Mouse (Mus musculus): ENCODE data around the gene Gmnn. TPM values are rescaled to one million over a fixed set of nuclear protein-coding genes. Genes with fewer than 3 reads are reported as not detected.

Gene Gmnn
- 1 to 10 TPM; 2.9 to 4.7 TPM for total RNA-seq (2021)
- long read RNA-seq, experiment 1, transcript Gmnn-202 (7 exons, 963 nt): major isoform, 6 of 9 reads
- long read RNA-seq, experiment 1, partial matches to known transcripts: 0 of 9 reads
- long read RNA-seq, experiment 1, other reads (novel, unspliced or antisense): 3 of 9 reads
- long read RNA-seq, experiment 2, transcript Gmnn-202 (7 exons, 963 nt): major isoform, 9 of 19 reads
- long read RNA-seq, experiment 2, partial matches to known transcripts: 1 of 19 reads
- long read RNA-seq, experiment 2, other reads (novel, unspliced or antisense): 8 of 19 reads

- DNase-seq: peak; percentile 76 to 86
- intact Hi-C loops (cut with DNase I): loop anchor here (5.0 kb wide), 1 partner anchor 41 kb away; the partner anchor contains the start of gene BC005537
Measured at GRCm38 (mm10) chr13:24761403-24762227, at the start of gene Gmnn. Gene Gmnn (minus strand): TSS chr13:24761923.

GRCm38 (mm10) chr13:24806079-24806478 lies 44.4 kb upstream of the Gmnn start:
- DNase-seq: no peak
- intact Hi-C loops (cut with DNase I): no loop called here

GRCm38 (mm10) chr13:24803196-24803595 lies 41.5 kb upstream of the Gmnn start:
- intact Hi-C loops (cut with DNase I): loop anchor here (5.0 kb wide), 1 partner anchor 41 kb away; the partner anchor contains the start of gene Gmnn

GRCm38 (mm10) chr13:24802131-24802691 lies 40.5 kb upstream of the Gmnn start:
- DNase-seq: peak in 1 of 2 experiments; percentile 24
- intact Hi-C loops (cut with DNase I): loop anchor here (5.0 kb wide), 1 partner anchor 40 kb away; the partner anchor contains the start of gene Gmnn

More at GRCm38 (mm10) chr13:24803196-24803595, 41.5 kb upstream of the Gmnn start:
- no peak for DNase-seq

GRCm38 (mm10) chr13:24801308-24801921 lies 39.7 kb upstream of the Gmnn start, which contains the start of gene BC005537:
Gene BC005537 (plus strand): TSS chr13:24801657.
- intact Hi-C loops (cut with DNase I): loop anchor here (5.0 kb wide), 1 partner anchor 39 kb away; the partner anchor contains the start of gene Gmnn
- peak in 1 of 2 experiments; percentile 23 for DNase-seq

GRCm38 (mm10) chr13:24800674-24801307 lies 39.1 kb upstream of the Gmnn start:
- intact Hi-C loops (cut with DNase I): loop anchor here (5.0 kb wide), 1 partner anchor 38 kb away; the partner anchor contains the start of gene Gmnn
- peak; percentile 93 to 96 for DNase-seq

- peak; percentile 23 to 56 for DNase-seq
- intact Hi-C loops (cut with DNase I): loop anchor here (5.0 kb wide), 1 partner anchor 38 kb away; the partner anchor contains the start of gene Gmnn
Measured at GRCm38 (mm10) chr13:24799925-24800673, 38.4 kb upstream of the Gmnn start.

GRCm38 (mm10) chr13:24799378-24799777 lies 37.7 kb upstream of the Gmnn start:
- no peak for DNase-seq

GRCm38 (mm10) chr13:24798686-24799085 lies 37.0 kb upstream of the Gmnn start:
- no peak for DNase-seq
- intact Hi-C loops (cut with DNase I): no loop called here

More at GRCm38 (mm10) chr13:24799378-24799777, 37.7 kb upstream of the Gmnn start:
- intact Hi-C loops (cut with DNase I): no loop called here

- intact Hi-C loops (cut with DNase I): no loop called here
- no peak for DNase-seq
Measured at GRCm38 (mm10) chr13:24792411-24793045, 30.8 kb upstream of the Gmnn start.

GRCm38 (mm10) chr13:24791349-24791748 lies 29.6 kb upstream of the Gmnn start:
- peak in 1 of 2 experiments; percentile 15 for DNase-seq
- intact Hi-C loops (cut with DNase I): no loop called here

GRCm38 (mm10) chr13:24787477-24787876 lies 25.8 kb upstream of the Gmnn start:
- intact Hi-C loops (cut with DNase I): no loop called here
- no peak for DNase-seq

GRCm38 (mm10) chr13:24786014-24786490 lies 24.3 kb upstream of the Gmnn start:
- intact Hi-C loops (cut with DNase I): no loop called here
- no peak for DNase-seq

- DNase-seq: no peak
- intact Hi-C loops (cut with DNase I): no loop called here
Measured at GRCm38 (mm10) chr13:24781916-24782315, 20.2 kb upstream of the Gmnn start.

- intact Hi-C loops (cut with DNase I): no loop called here
- DNase-seq: no peak
Measured at GRCm38 (mm10) chr13:24778706-24779380, 17.1 kb upstream of the Gmnn start.

- intact Hi-C loops (cut with DNase I): no loop called here
- no peak for DNase-seq
Measured at GRCm38 (mm10) chr13:24778026-24778425, 16.3 kb upstream of the Gmnn start.

- intact Hi-C loops (cut with DNase I): no loop called here
Measured at GRCm38 (mm10) chr13:24776146-24776844, 14.6 kb upstream of the Gmnn start.

More at GRCm38 (mm10) chr13:24776146-24776844, 14.6 kb upstream of the Gmnn start:
- peak in 1 of 2 experiments; percentile 6 for DNase-seq

Measured in gastrocnemius, postnatal 36 days (tissue).